Mouse (Mus musculus): ENCODE measurements around the gene Tspan17.
A peak's percentile ranks its signal among the peaks of the same experiment; 100 is the strongest.
"Not testable (repeated sequence)": the region's sequence is repeated elsewhere in the genome, so short reads cannot be mapped to it uniquely, and the experiment has no call there.

The Tspan17 gene

GRCm38 (mm10) chr13:54760906-54761305 lies 28.3 kb upstream of the Tspan17 start:
- DNase-seq (ENCODE audit: low spot score): no peak

GRCm38 (mm10) chr13:54765281-54766191 lies 23.6 kb upstream of the Tspan17 start:
- DNase-seq (ENCODE audit: low spot score): no peak

- DNase-seq (ENCODE audit: low spot score): peak; percentile 21
Observed at GRCm38 (mm10) chr13:54766192-54766768, 22.9 kb upstream of the Tspan17 start, which contains the start of gene Sncb. Gene Sncb, minus strand, starts transcription at chr13:54766595.

- no peak for DNase-seq (ENCODE audit: low spot score)
Observed at GRCm38 (mm10) chr13:54767012-54767411, 22.2 kb upstream of the Tspan17 start.

GRCm38 (mm10) chr13:54780592-54780991 lies 8.6 kb upstream of the Tspan17 start:
- no peak for DNase-seq (ENCODE audit: low spot score)

GRCm38 (mm10) chr13:54781086-54781485 lies 8.1 kb upstream of the Tspan17 start:
- DNase-seq (ENCODE audit: low spot score): no peak

GRCm38 (mm10) chr13:54783235-54783634 lies 5.9 kb upstream of the Tspan17 start:
- no peak for DNase-seq (ENCODE audit: low spot score)

GRCm38 (mm10) chr13:54783698-54784097 lies 5.5 kb upstream of the Tspan17 start, which contains the start of gene Eif4e1b:
Gene Eif4e1b, plus strand, starts transcription at chr13:54783998.
- DNase-seq (ENCODE audit: low spot score): no peak

GRCm38 (mm10) chr13:54787591-54787990 lies 1.6 kb upstream of the Tspan17 start:
- DNase-seq (ENCODE audit: low spot score): not testable (repeated sequence)

GRCm38 (mm10) chr13:54789561-54790397 lies 602 bp downstream of the Tspan17 start:
- DNase-seq (ENCODE audit: low spot score): no peak

GRCm38 (mm10) chr13:54792259-54793230 lies 3.4 kb downstream of the Tspan17 start:
- DNase-seq (ENCODE audit: low spot score): no peak

- DNase-seq (ENCODE audit: low spot score): no peak
Observed at GRCm38 (mm10) chr13:54794002-54794577, 4.9 kb downstream of the Tspan17 start.

GRCm38 (mm10) chr13:54794843-54795242 lies 5.7 kb downstream of the Tspan17 start:
- no peak for DNase-seq (ENCODE audit: low spot score)

- no peak for DNase-seq (ENCODE audit: low spot score)
Observed at GRCm38 (mm10) chr13:54797356-54797755, 8.2 kb downstream of the Tspan17 start.

- DNase-seq (ENCODE audit: low spot score): no peak
Observed at GRCm38 (mm10) chr13:54797861-54798643, 8.9 kb downstream of the Tspan17 start.

GRCm38 (mm10) chr13:54798740-54799139 lies 9.6 kb downstream of the Tspan17 start:
- no peak for DNase-seq (ENCODE audit: low spot score)

- peak; percentile 66 for DNase-seq (ENCODE audit: low spot score)
Observed at GRCm38 (mm10) chr13:54799701-54800100, 10.5 kb downstream of the Tspan17 start.

GRCm38 (mm10) chr13:54800206-54800605 lies 11.0 kb downstream of the Tspan17 start:
- DNase-seq (ENCODE audit: low spot score): no peak

- no peak for DNase-seq (ENCODE audit: low spot score)
Observed at GRCm38 (mm10) chr13:54803010-54803409, 13.8 kb downstream of the Tspan17 start.
